Mouse (Mus musculus): ENCODE measurements around the gene 4930432K21Rik.

4930432K21Rik gene

GRCm38 (mm10) chr8:84148531-84148850, 666 bp downstream of the 4930432K21Rik start:
- DNase-seq (ENCODE audit: low spot score): no peak

GRCm38 (mm10) chr8:84149181-84149580, 1.4 kb downstream of the 4930432K21Rik start:
- DNase-seq (ENCODE audit: low spot score): no peak

GRCm38 (mm10) chr8:84157620-84158019, 9.8 kb downstream of the 4930432K21Rik start:
- no peak for DNase-seq (ENCODE audit: low spot score)

GRCm38 (mm10) chr8:84167696-84168095, 19.9 kb downstream of the 4930432K21Rik start:
- no peak for DNase-seq (ENCODE audit: low spot score)

GRCm38 (mm10) chr8:84170096-84170495, 22.3 kb downstream of the 4930432K21Rik start:
- no peak for DNase-seq (ENCODE audit: low spot score)

GRCm38 (mm10) chr8:84173861-84174260, 26.0 kb downstream of the 4930432K21Rik start:
- DNase-seq (ENCODE audit: low spot score): peak; percentile 23

GRCm38 (mm10) chr8:84176560-84176959, 28.7 kb downstream of the 4930432K21Rik start:
- no peak for DNase-seq (ENCODE audit: low spot score)

- no peak for DNase-seq (ENCODE audit: low spot score)
Observed at GRCm38 (mm10) chr8:84177405-84177804, 29.6 kb downstream of the 4930432K21Rik start.

- no peak for DNase-seq (ENCODE audit: low spot score)
Observed at GRCm38 (mm10) chr8:84178592-84178991, 30.8 kb downstream of the 4930432K21Rik start.

- no peak for DNase-seq (ENCODE audit: low spot score)
Observed at GRCm38 (mm10) chr8:84179946-84180345, 32.1 kb downstream of the 4930432K21Rik start.

- DNase-seq (ENCODE audit: low spot score): peak; percentile 68
Observed at GRCm38 (mm10) chr8:84180530-84181190, 32.8 kb downstream of the 4930432K21Rik start.

GRCm38 (mm10) chr8:84182833-84183232, 35.0 kb downstream of the 4930432K21Rik start:
- DNase-seq (ENCODE audit: low spot score): no peak

- peak; percentile 52 for DNase-seq (ENCODE audit: low spot score)
Observed at GRCm38 (mm10) chr8:84183261-84184084, 35.6 kb downstream of the 4930432K21Rik start.

- DNase-seq (ENCODE audit: low spot score): no peak
Observed at GRCm38 (mm10) chr8:84184085-84185043, 36.5 kb downstream of the 4930432K21Rik start.

- no peak for DNase-seq (ENCODE audit: low spot score)
Observed at GRCm38 (mm10) chr8:84185117-84185516, 37.3 kb downstream of the 4930432K21Rik start, which contains the start of gene Nanos3. Gene Nanos3 (minus strand): TSS chr8:84185217.

GRCm38 (mm10) chr8:84186547-84186946, 38.7 kb downstream of the 4930432K21Rik start:
- DNase-seq (ENCODE audit: low spot score): peak; percentile 69

GRCm38 (mm10) chr8:84187065-84187755, 39.4 kb downstream of the 4930432K21Rik start:
- DNase-seq (ENCODE audit: low spot score): peak; percentile 54

- no peak for DNase-seq (ENCODE audit: low spot score)
Observed at GRCm38 (mm10) chr8:84188671-84189070, 40.8 kb downstream of the 4930432K21Rik start.

GRCm38 (mm10) chr8:84189603-84190002, 41.8 kb downstream of the 4930432K21Rik start:
- DNase-seq (ENCODE audit: low spot score): no peak

GRCm38 (mm10) chr8:84190191-84190867, 42.5 kb downstream of the 4930432K21Rik start:
- DNase-seq (ENCODE audit: low spot score): no peak

GRCm38 (mm10) chr8:84192023-84192422, 44.2 kb downstream of the 4930432K21Rik start:
- peak; percentile 55 for DNase-seq (ENCODE audit: low spot score)
